Comparison of ENCODE assay signal across 23 mouse cellular contexts in genomic region chr11:119958856-119959255, GRCm38 (mm10). TPM values are rescaled to one million over a fixed set of nuclear protein-coding genes. Genes with fewer than 3 reads are reported as not detected.
DNase-seq lines count a peak whose midpoint lies in the region; ATAC-seq and TF ChIP-seq lines count a peak whose summit lies in the region.
"Had no signal": no experiment of that assay in that cellular context is flagged by ENCODE, and none has a peak within 500 bp of the region (broad histone marks: within the 10 kb centered on the region; RNA-seq: fewer than 3 reads in every experiment).

No protein-coding gene starts in this region.

- no peak overlapping the region for H3K9ac ChIP-seq in kidney, embryonic 16.5 days (replicated peaks; ENCODE audit: low read length)
- H3K9ac ChIP-seq in lung, embryonic 16.5 days (ENCODE audit: low read length), result no peak overlapping the region
- H3K9ac ChIP-seq: embryonic facial prominence, embryonic 15.5 days; heart, embryonic 15.5 days had no signal

- H3K27ac ChIP-seq in kidney, adult 2 months (ENCODE audit: insufficient read depth, low read depth, low read length), result 0 out of 2 replicates have a peak overlapping the region, but pooled peaks have one; percentile 4
- no peak overlapping the region for H3K27ac ChIP-seq in kidney, embryonic 16.5 days (ENCODE audit: low read length)
- 0 out of 2 replicates have a peak overlapping the region, but pooled peaks have one; percentile 16 for H3K27ac ChIP-seq in lung, embryonic 16.5 days (ENCODE audit: low read length)
- H3K27ac ChIP-seq: embryonic facial prominence, embryonic 15.5 days; forebrain, embryonic 10.5 days; heart, embryonic 15.5 days had no signal

- H3K4me2 ChIP-seq in kidney, embryonic 16.5 days (replicated peaks; ENCODE audit: low read depth, low read length), result no peak overlapping the region
- no peak overlapping the region for H3K4me2 ChIP-seq in lung, embryonic 16.5 days (ENCODE audit: low read depth, low read length)
- H3K4me2 ChIP-seq: embryonic facial prominence, embryonic 15.5 days; heart, embryonic 15.5 days had no signal

- H3K9me3 ChIP-seq in kidney, embryonic 16.5 days (ENCODE audit: low read length), result no peaks in the 10 kb centered on the region
- no peaks in the 10 kb centered on the region for H3K9me3 ChIP-seq in lung, embryonic 16.5 days (ENCODE audit: control insufficient read depth, low read length)
- H3K9me3 ChIP-seq: embryonic facial prominence, embryonic 15.5 days; forebrain, embryonic 10.5 days; G1E; heart, embryonic 10.5 days; heart, embryonic 15.5 days had no signal

- peaks cover 18% of the 10 kb centered on the region for H3K4me1 ChIP-seq in kidney, adult 2 months (ENCODE audit: control insufficient read depth, insufficient read depth, low read length)
- peaks cover 31% of the 10 kb centered on the region for H3K4me1 ChIP-seq in kidney, embryonic 16.5 days (ENCODE audit: insufficient read depth, low read length)
- peaks cover 29% of the 10 kb centered on the region for H3K4me1 ChIP-seq in lung, embryonic 16.5 days (replicated peaks; ENCODE audit: control insufficient read depth, insufficient read depth, low read length)

- 74% methylated on average over 7 of the region's 7 CpGs for WGBS in kidney, adult 2 months
- WGBS in kidney, embryonic 16.5 days, result 75% methylated on average over 7 of the region's 7 CpGs
- WGBS in lung, embryonic 16.5 days, result 60% methylated on average over 7 of the region's 7 CpGs

- H3K27me3 ChIP-seq in kidney, adult 2 months (replicated peaks; ENCODE audit: control insufficient read depth, insufficient read depth, low read length), result no peaks in the 10 kb centered on the region
- no peaks in the 10 kb centered on the region for H3K27me3 ChIP-seq in kidney, embryonic 16.5 days (ENCODE audit: insufficient read depth, low read length)
- no peaks in the 10 kb centered on the region for H3K27me3 ChIP-seq in lung, embryonic 16.5 days (ENCODE audit: control insufficient read depth, insufficient read depth, low read depth, low read length)
- H3K27me3 ChIP-seq: embryonic facial prominence, embryonic 15.5 days; heart, embryonic 15.5 days had no signal

- peak; percentile 70 for DNase-seq in kidney, adult 2 months
- DNase-seq in kidney, adult 9 months, result no peak
- peak; percentile 39 to 63 for DNase-seq in kidney, postnatal 36 days
- DNase-seq in lung, postnatal 14 days, result no peak
- peak; percentile 31 for DNase-seq in lung, postnatal 10 days
- DNase-seq in frontal cortex, postnatal 36 days (ENCODE audit: low spot score in 2 of 2), result no peak
- DNase-seq: adrenal gland, adult 8-10 months; B cell, adult 2 months; cerebellum, adult 2 months; cerebellum, postnatal 10 days; embryo, embryonic 11 days; gastrocnemius, postnatal 10 days; heart, postnatal 14 days had no signal

- no peak overlapping the region for H3K4me3 ChIP-seq in kidney, adult 2 months (ENCODE audit: insufficient read depth, low read depth, low read length)
- H3K4me3 ChIP-seq in kidney, embryonic 16.5 days (ENCODE audit: low read length), result no peak overlapping the region
- no peak overlapping the region for H3K4me3 ChIP-seq in lung, embryonic 16.5 days (ENCODE audit: low read length)
- H3K4me3 ChIP-seq: embryonic facial prominence, embryonic 15.5 days; erythroblast, embryonic 14.5 days; forebrain, embryonic 10.5 days; heart, embryonic 10.5 days; heart, embryonic 15.5 days had no signal

- TF ChIP-seq CTCF in kidney, adult 2 months (conservative IDR thresholded peaks at IDR 0.05; ENCODE audit: insufficient read depth, insufficient read length, low read depth, low read length), result no peak

- ATAC-seq in kidney, embryonic 16.5 days (ENCODE audit: low FRiP score, low TSS enrichment), result no peak
- no peak for ATAC-seq in lung, embryonic 16.5 days (ENCODE audit: low read depth)
- ATAC-seq: CD4-positive, CD25-positive, alpha-beta regulatory T cell, adult 4 months; forebrain, embryonic 14.5 days had no signal

- H3K36me3 ChIP-seq in kidney, adult 2 months (ENCODE audit: control insufficient read depth, insufficient read depth, low read length), result no peaks in the 10 kb centered on the region; the same call in 1 of the 2 replicates
- H3K36me3 ChIP-seq in kidney, embryonic 16.5 days (ENCODE audit: insufficient read depth, low read length), result no peaks in the 10 kb centered on the region
- H3K36me3 ChIP-seq in lung, embryonic 16.5 days (ENCODE audit: control insufficient read depth, insufficient read depth, low read length), result peaks cover 2% of the 10 kb centered on the region; the same call in 1 of the 2 replicates
- H3K36me3 ChIP-seq: G1E; heart, embryonic 15.5 days had no signal

- TF ChIP-seq POLR2A in kidney, adult 2 months (IDR thresholded peaks at IDR 0.05; ENCODE audit: low read depth, low read length), result no peak

RNA-seq across cellular contexts. Expression of gene Baiap2, which starts 16.3 kb away (rescaled TPM):
- polyA plus RNA-seq in kidney, adult 2 months (2012; rRNA removed), result 78.1 and 88.4 TPM in 2 replicates
- 22.8 and 25.3 TPM in 2 replicates for polyA plus RNA-seq in kidney, embryonic 16.5 days (2015; fragmentation: Nextera tagmentation; extraction: Ambion mirVana)
- polyA plus RNA-seq in lung, embryonic 16.5 days (2015; fragmentation: Nextera tagmentation; extraction: Ambion mirVana), result 31.7 and 35.6 TPM in 2 replicates

RNA-seq across cellular contexts. Expression of gene Chmp6, which starts 45.6 kb away (rescaled TPM):
- 97.2 and 106 TPM in 2 replicates for polyA plus RNA-seq in kidney, adult 2 months (2012; rRNA removed)
- polyA plus RNA-seq in kidney, embryonic 16.5 days (2015; fragmentation: Nextera tagmentation; extraction: Ambion mirVana), result 110 and 114 TPM in 2 replicates
- 90.3 and 92.6 TPM in 2 replicates for polyA plus RNA-seq in lung, embryonic 16.5 days (2015; fragmentation: Nextera tagmentation; extraction: Ambion mirVana)

Comparison
In these comparisons a context has a peak if more than half of its experiments do, and no peak if none do; other contexts are left out.
1. DNase-seq: peak in kidney, adult 2 months (single experiment), kidney, postnatal 36 days (2 of 2) and lung, postnatal 10 days (single experiment); none in kidney, adult 9 months (single experiment), lung, postnatal 14 days (single experiment) and frontal cortex, postnatal 36 days (0 of 2).